Mouse (Mus musculus) liver, embryonic 11.5 days (tissue): ENCODE results near the gene Zg16. TPM values are rescaled to one million over a fixed set of nuclear protein-coding genes. Genes with fewer than 3 reads are reported as not detected.
"Not testable (repeated sequence)": the region's sequence is repeated elsewhere in the genome, so short reads cannot be mapped to it uniquely, and the experiment has no call there.

Experiments used
- ATAC-seq: fragments of 200-750 bp; cut with Nextera tagmentation; replicated peaks from 2 replicates; pipeline ENCODE4 v1.8.0; 2017; ENCODE audit warnings: moderate number of reproducible peaks, mild to moderate bottlenecking, moderate TSS enrichment, moderate library complexity; ENCODE audit not compliant: low FRiP score
- DNase-seq: peaks from one replicate; pipeline ENCODE4 v3.0.0-alpha.2; 2017; ENCODE audit warnings: low spot score
- H3K27ac ChIP-seq: fragments of 300-500 bp; sonication (generic); 2 replicates; pipeline ENCODE4 v1.5.1; 2014; ENCODE audit warnings: mild to moderate bottlenecking, low read depth, low read length, control low read depth
- H3K27me3 ChIP-seq: fragments of 300-500 bp; sonication (generic); replicated peaks from 2 replicates; pipeline ENCODE4 v1.6.1; 2014; ENCODE audit warnings: low read length, mixed read lengths; ENCODE audit not compliant: control insufficient read depth, insufficient read depth
- H3K36me3 ChIP-seq: fragments of 300-500 bp; sonication (generic); 2 replicates; pipeline ENCODE4 v1.6.1; 2014; ENCODE audit warnings: mild to moderate bottlenecking, low read length, moderate library complexity, mixed read lengths; ENCODE audit not compliant: control insufficient read depth, insufficient read depth
- H3K4me1 ChIP-seq: fragments of 300-500 bp; sonication (generic); replicated peaks from 2 replicates; pipeline ENCODE4 v1.6.1; 2014; ENCODE audit warnings: low read length, mixed read lengths; ENCODE audit not compliant: control insufficient read depth, insufficient read depth
- H3K4me2 ChIP-seq: fragments of 300-500 bp; sonication (generic); 2 replicates; pipeline ENCODE4 v1.6.1; 2014; ENCODE audit warnings: mild to moderate bottlenecking, control low read depth, moderate library complexity
- H3K4me3 ChIP-seq: fragments of 300-500 bp; sonication (generic); 2 replicates; pipeline ENCODE4 v1.5.1; 2014; ENCODE audit warnings: low read depth, low read length, control low read depth
- H3K9ac ChIP-seq: fragments of 300-500 bp; sonication (generic); 2 replicates; pipeline ENCODE4 v1.6.1; 2014; ENCODE audit warnings: low read depth, low read length, control low read depth
- H3K9me3 ChIP-seq: fragments of 300-500 bp; sonication (generic); 2 replicates; pipeline ENCODE4 v1.6.1; 2016; ENCODE audit warnings: low read length, inconsistent platforms, mixed read lengths; ENCODE audit not compliant: control insufficient read depth
- WGBS: fragments of 180-500 bp; shearing (Covaris S2); extraction: QIAGEN DNeasy Blood & Tissue Kit; methylation state at CpG from one replicate; pipeline ENCODE4 v1.1.7; 2014; 5-methylcytosine and 5-hydroxymethylcytosine counted together
- polyA plus RNA-seq: library from polyadenylated mRNA; unstranded; fragments of >200 nt; fragmentation: Nextera tagmentation; extraction: Ambion mirVana; gene quantifications from 2 replicates; pipeline ENCODE4 v1.2.1, GENCODE M21; 2014

Zg16 gene
- not detected in 2 replicates for polyA plus RNA-seq

DNA sequence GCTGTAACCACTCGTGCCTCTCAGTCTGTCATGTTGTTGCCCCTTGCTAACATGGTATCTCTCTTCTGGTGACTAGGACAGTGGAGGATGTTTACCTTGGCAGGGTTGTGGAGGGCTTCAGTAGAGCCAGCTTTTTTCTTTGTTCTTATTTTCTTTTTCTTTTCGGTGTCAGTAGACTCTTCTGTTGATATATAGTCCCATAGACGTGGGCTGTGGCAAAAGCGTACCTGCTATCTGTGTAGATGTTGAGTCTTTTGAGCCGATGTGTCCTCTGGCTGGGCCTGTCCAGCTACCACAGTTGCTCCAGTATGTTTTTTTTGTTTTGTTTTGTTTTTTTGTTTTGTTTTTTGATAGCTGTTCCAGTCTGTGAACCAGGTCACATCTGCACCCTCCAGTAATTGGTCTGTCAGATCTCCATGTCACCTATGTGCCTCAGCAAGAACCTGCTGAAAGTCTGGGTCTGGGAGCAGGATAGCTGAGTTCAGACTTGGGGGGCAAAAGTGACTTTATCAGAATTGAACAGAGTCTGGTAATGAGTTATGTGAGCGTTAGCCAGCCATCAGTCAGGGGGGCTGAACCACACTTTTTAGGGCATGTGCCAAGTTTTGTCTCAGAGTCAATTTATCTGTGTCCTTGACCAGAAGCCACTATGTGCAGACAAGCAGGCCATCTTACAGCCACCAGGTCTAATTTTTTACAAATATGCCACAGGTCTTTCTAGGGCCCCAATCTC is at the start of gene Zg16:
Zg16 (minus strand) TSS at position 51 of the 733 bp plus-strand sequence.
- 64% methylated on average over 6 of the region's 6 CpGs for WGBS
- not testable (repeated sequence) for H3K4me3 ChIP-seq, H3K9ac ChIP-seq, H3K4me2 ChIP-seq, H3K36me3 ChIP-seq, H3K27me3 ChIP-seq, H3K9me3 ChIP-seq, ATAC-seq, DNase-seq
- peak within 1 kb of the TSS; percentile 62 for H3K27ac ChIP-seq
- peaks cover 40% of the 10 kb centered on the region for H3K4me1 ChIP-seq

DNA sequence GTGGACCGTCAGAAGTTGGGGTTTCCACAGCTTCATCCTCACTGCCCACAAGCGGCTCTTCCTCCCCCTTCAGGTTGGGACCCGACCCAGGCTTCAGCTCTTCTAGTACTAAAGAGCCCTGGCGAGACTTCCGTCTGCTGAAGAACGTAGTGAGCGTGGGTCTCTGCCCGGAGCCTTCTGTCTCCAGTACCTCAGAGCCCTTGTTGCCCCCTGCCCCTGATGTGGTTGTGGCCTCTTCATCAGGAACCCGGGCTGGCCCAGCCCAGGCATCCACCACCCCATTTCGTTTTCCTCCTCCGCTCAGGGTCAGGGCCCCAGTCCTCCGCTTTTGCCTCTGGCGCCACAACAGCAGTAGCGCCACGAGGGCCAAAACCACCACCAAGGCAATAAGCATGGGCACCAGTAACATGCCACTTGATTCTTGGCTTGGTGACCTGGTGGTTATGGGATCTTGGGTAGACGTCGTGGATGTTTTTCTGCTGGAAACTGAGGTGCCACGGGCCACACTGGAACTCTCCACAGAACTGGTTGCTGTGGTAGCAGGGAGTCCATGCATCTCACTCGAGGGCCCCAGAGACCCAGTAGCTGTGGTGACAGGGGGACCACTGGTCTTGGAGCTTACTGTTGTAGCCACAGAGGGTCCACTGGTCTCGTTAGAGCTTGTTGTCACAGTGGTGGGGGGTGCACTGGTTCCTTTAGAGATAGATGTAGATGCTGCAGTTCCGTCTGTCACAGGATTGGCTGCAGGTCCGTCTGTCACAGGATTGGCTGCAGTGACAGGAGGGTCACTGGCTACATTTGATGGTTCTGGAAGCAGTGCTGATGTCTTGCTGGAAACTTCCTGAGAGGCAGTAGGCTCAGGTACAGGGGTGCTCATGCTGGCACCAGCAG is 49.3 kb upstream of the Zg16 start:
- H3K27me3 ChIP-seq = no peaks in the 10 kb centered on the region
- H3K9ac ChIP-seq = peak overlapping the region; percentile 48
- H3K27ac ChIP-seq = peak overlapping the region; percentile 65
- H3K4me2 ChIP-seq = peak overlapping the region; percentile 58
- peaks cover 2% of the 10 kb centered on the region; the same call in 1 of the 2 replicates for H3K36me3 ChIP-seq
- no peaks in the 10 kb centered on the region for H3K9me3 ChIP-seq
- peak overlapping the region; percentile 39 for H3K4me3 ChIP-seq
- WGBS = 76% methylated on average over 22 of the region's 22 CpGs
- peaks cover 49% of the 10 kb centered on the region for H3K4me1 ChIP-seq
- no peak for DNase-seq
- no peak for ATAC-seq

DNA sequence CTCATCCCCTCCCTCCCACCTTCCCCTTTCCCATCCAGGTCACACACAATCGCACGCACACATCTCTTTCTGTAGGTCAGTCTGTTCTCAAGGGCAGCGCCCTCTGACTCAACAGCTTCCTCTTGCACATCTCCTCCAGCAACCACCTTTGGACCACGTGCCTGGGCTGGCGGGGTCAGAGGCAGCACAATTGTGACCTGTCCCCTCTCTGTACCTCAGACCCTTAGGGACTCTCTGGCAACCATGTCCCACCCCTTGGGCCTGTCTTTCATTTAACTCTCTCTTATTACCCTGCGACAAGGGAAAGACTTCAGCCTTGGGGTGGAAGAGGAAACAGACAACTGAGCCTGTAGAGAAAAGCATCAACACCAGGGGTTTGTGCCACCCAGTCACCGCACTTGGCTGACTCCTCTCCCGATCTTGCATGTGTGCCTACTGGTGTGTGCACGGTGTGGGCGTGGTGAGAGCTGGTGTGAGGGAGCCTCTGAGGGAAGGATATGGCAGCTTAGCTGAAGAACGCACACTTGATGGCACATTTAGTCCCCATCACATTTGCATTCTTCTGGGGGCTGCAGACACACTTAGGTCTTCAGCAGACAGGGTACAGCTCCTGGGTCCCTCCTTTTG is 47.8 kb upstream of the Zg16 start:
- WGBS = 68% methylated on average over 11 of the region's 11 CpGs
- Histone ChIP-seq H3K36me3 (peaks cover 2% of the 10 kb centered on the region; the same call in 1 of the 2 replicates), H3K4me2 (peak overlapping the region; percentile 58), H3K9me3 (no peaks in the 10 kb centered on the region), H3K4me1 (peaks cover 38% of the 10 kb centered on the region), H3K9ac (peak overlapping the region; percentile 1; the same call in 1 of the 2 replicates), H3K4me3 (peak overlapping the region; percentile 39), H3K27me3 (no peaks in the 10 kb centered on the region), H3K27ac (no peak overlapping the region)
- ATAC-seq (no peak), DNase-seq (no peak)

DNA sequence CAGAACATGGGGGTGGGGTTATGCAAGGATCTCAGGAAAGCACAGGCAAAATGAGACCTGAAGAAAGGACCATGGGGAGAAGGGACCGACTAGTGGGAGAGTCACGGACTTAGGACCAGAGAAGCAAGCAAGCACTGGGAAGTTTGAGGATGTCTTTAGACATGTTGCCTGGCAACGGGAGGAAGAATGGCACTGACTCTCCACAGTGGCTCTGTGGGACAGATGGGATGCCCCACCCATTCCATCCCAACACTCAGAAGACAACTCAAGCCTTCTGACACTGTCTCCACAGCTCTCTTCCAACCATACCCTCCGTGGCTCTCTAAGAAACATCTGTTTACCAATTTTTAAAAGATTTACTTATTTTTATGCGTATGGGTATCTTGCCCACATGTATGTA is 46.0 kb upstream of the Zg16 start:
- Histone ChIP-seq H3K27me3 (no peaks in the 10 kb centered on the region), H3K4me3 (no peak overlapping the region), H3K4me2 (no peak overlapping the region), H3K9me3 (no peaks in the 10 kb centered on the region), H3K4me1 (peaks cover 32% of the 10 kb centered on the region), H3K36me3 (peaks cover 2% of the 10 kb centered on the region; the same call in 1 of the 2 replicates), H3K9ac (no peak overlapping the region), H3K27ac (no peak overlapping the region)
- no peak for DNase-seq
- ATAC-seq = no peak
- 76% methylated on average over 5 of the region's 5 CpGs for WGBS

DNA sequence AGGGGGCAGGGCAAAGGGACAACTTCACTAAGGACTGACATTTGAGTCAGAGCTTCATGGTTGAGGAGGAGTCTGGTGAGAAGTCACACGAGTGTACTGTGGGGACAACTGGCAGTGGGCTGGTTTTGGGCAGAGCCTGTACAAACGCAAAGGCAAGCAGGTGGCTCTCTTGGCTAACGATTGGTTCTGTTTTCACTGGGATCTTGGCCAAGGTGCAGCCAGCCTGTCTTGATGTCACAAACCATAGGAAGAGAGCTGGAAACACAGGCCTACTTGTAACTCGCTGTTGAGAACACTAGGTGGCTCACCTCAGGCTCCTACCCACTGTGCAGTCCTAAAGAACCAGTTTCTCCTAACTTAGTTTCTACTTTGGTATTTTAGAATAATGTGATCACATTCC is 42.5 kb upstream of the Zg16 start:
- ATAC-seq (peak; percentile 49; the same call in 1 of the 2 replicates), DNase-seq (no peak)
- Histone ChIP-seq H3K9me3 (no peaks in the 10 kb centered on the region), H3K4me1 (peaks cover 3% of the 10 kb centered on the region), H3K27ac (no peak overlapping the region), H3K36me3 (no peaks in the 10 kb centered on the region), H3K4me2 (no peak overlapping the region), H3K9ac (no peak overlapping the region), H3K27me3 (no peaks in the 10 kb centered on the region), H3K4me3 (no peak overlapping the region)
- 23% methylated on average over 4 of the region's 4 CpGs for WGBS

DNA sequence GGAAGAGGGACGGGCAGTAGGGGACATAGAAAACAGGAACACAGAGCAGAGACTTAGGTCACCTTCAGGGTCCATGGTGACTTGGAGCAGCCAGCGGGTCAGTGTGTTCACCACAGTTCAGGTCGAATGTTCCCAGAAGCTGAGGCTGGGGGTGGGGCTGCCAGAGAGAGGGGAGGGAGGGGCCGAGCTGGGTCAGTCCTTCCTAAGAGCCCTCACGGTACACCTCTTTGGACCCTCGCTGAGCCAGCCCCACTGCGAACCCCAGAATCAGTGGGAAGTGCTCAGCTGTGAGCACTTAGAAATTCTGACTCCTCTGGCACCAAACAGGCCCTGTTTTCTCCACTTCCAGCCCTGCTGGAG is 34.8 kb upstream of the Zg16 start, which contains the start of gene Qprt:
Qprt (minus strand) TSS at position 316 of the 360 bp plus-strand sequence.
- no peaks in the 10 kb centered on the region for H3K9me3 ChIP-seq
- ATAC-seq (peak; percentile 61), DNase-seq (no peak)
- H3K4me2 ChIP-seq = peak within 1 kb of the TSS; percentile 48
- WGBS = 16% methylated on average over 7 of the region's 7 CpGs
- H3K27ac ChIP-seq = peak within 1 kb of the TSS; percentile 63
- H3K4me3 ChIP-seq = peak within 1 kb of the TSS; percentile 41
- peaks cover 10% of the 10 kb centered on the region for H3K4me1 ChIP-seq
- H3K36me3 ChIP-seq = no peaks in the 10 kb centered on the region
- H3K9ac ChIP-seq = peak within 1 kb of the TSS; percentile 48
- peaks cover 6% of the 10 kb centered on the region for H3K27me3 ChIP-seq

DNA sequence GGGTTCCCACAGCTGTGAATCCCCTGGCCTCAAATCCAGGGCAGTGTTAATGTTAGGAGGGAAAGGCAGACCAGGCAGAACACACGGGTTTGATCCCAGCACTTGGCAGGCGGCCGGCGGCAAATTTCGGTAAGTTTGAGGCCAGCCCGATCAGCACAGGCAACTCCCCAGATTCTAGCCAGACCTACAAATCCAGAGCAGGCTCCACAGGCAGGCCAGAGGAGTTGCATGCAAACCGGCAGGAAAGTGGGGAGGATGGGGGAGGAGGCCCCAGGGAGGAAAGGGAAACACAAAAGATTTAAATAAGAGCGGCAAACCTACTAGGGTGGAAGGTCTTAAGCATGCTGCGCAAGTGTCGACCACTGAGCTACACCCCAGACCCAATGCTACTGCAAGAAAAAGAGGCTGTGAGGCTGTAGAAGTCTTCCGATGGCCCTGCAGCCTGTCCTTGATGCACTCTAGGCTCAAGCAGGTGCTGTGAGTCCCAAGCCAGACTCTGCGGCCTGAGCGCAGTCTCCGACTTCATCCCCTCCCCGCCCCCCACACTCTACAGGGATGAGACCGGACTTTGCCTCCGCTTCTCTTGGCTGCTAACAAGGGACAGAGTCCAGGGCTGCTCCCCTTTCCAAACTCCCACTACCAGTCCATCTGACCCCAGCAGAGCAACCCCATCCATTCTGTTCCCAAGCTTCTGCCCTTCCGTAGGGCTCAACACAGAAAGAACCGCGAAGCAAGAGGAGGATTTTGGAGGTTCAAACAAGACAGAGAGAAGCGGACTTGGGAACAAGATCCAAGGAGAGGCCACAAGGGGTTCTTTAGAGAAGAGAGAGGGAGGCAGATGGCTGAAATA is 34.2 kb upstream of the Zg16 start:
- H3K4me1 ChIP-seq = peaks cover 12% of the 10 kb centered on the region
- H3K27me3 ChIP-seq = peaks cover 6% of the 10 kb centered on the region
- DNase-seq = peak; percentile 54
- H3K36me3 ChIP-seq = no peaks in the 10 kb centered on the region
- peak overlapping the region; percentile 48 for H3K4me2 ChIP-seq
- peak; percentile 53 for ATAC-seq
- 27% methylated on average over 21 of the region's 21 CpGs for WGBS
- H3K9ac ChIP-seq = peak overlapping the region; percentile 48
- H3K4me3 ChIP-seq = peak overlapping the region; percentile 41
- H3K9me3 ChIP-seq = no peaks in the 10 kb centered on the region
- H3K27ac ChIP-seq = peak overlapping the region; percentile 63
